8 mouse cellular contexts compared by ENCODE assay signal in the genomic region with DNA sequence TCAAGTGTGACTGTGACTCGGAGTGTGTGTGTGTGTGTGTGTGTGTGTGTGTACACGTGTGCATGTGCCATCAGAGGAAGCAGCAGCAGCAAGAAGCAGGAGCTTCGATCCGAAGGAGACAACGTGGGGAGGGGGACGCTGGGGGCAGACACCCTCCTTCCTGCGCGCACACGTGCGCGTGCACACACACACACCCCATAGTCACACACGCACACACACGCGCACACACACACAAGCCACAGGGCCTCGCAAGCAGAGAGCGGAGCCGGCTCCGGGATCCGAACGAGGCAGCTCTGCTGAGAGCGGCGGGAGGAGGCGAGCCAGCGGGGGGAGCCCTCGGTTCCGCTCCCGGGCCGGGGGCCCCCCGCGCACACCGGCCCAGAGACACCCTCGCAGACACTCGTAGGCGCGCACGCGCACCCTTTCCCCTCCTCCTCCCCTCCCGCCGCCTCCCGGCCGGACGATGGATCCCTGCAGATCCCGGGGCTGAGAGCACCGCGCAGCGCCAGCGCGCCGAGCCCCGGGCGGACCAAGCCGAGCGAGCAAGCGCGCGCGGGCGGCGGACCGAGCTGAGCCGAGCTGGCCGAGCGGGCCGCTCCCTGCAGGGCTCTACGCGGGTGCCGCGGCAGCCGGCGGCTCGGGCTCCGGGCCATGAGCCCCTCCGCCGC. TPM values are rescaled to one million over a fixed set of nuclear protein-coding genes. Genes with fewer than 3 reads are reported as not detected.
A peak's percentile ranks its signal among the peaks of the same experiment; 100 is the strongest.
DNase-seq lines count a peak whose midpoint lies in the region; ATAC-seq and TF ChIP-seq lines count a peak whose summit lies in the region.

A gene (plus strand): TSS at position 215 of the 668 bp plus-strand sequence.

- peak; percentile 9 to 30 for DNase-seq in thymus, postnatal 36 days
- no peak for DNase-seq in thymus, postnatal 0 days (ENCODE audit: low spot score)
- DNase-seq in kidney, postnatal 14 days, result peak; percentile 77
- DNase-seq in liver, embryonic 13.5 days, result no peak
- peak; percentile 46 to 69 for DNase-seq in urinary bladder, postnatal 36 days (ENCODE audit: low spot score in 2 of 2)

- WGBS in heart, embryonic 14.5 days, result 1% methylated on average over 55 of the region's 74 CpGs
- WGBS in liver, embryonic 13.5 days (ENCODE audit: insufficient replicate concordance), result under 1% methylated on average over 46 of the region's 74 CpGs
- under 1% methylated on average over 45 of the region's 74 CpGs for WGBS in neural tube, embryonic 15.5 days

- H3K27me3 ChIP-seq in heart, embryonic 14.5 days (ENCODE audit: control insufficient read depth, insufficient read depth, low read length), result peaks cover 72% of the 10 kb centered on the region
- H3K27me3 ChIP-seq in liver, embryonic 13.5 days, result peaks cover 99% of the 10 kb centered on the region
- H3K27me3 ChIP-seq in neural tube, embryonic 15.5 days (replicated peaks), result no peaks in the 10 kb centered on the region

- no peaks in the 10 kb centered on the region for H3K4me1 ChIP-seq in embryonic fibroblast, embryonic 13.5 days (ENCODE audit: control insufficient read depth, insufficient read depth, low read length)
- H3K4me1 ChIP-seq in heart, embryonic 14.5 days (ENCODE audit: control insufficient read depth in 2 of 2, insufficient read depth in 2 of 2, low read length in 2 of 2), result peaks cover 3 to 4% of the 10 kb centered on the region in 2 experiments; a peak in 2 of 4 replicates
- H3K4me1 ChIP-seq in liver, embryonic 13.5 days (replicated peaks), result peaks cover 19% of the 10 kb centered on the region
- H3K4me1 ChIP-seq in neural tube, embryonic 15.5 days, result peaks cover 80% of the 10 kb centered on the region

- no peak for TF ChIP-seq POLR2A in embryonic fibroblast, embryonic 13.5 days (IDR thresholded peaks at IDR 0.05; ENCODE audit: low read depth, low read length)

- H3K27ac ChIP-seq in embryonic fibroblast, embryonic 13.5 days (ENCODE audit: insufficient read depth, low read length), result no peak within 1 kb of the TSS
- H3K27ac ChIP-seq in heart, embryonic 14.5 days (replicated peaks in 1 of 2; ENCODE audit: control insufficient read depth in 1 of 2, insufficient read depth in 1 of 2, low read depth in 2 of 2, low read length in 2 of 2), result no peak within 1 kb of the TSS
- H3K27ac ChIP-seq in liver, embryonic 13.5 days, result no peak within 1 kb of the TSS
- peak within 1 kb of the TSS; percentile 94 for H3K27ac ChIP-seq in neural tube, embryonic 15.5 days (replicated peaks)

- 0 out of 2 replicates have a peak, but pooled peaks cover 3% of the 10 kb centered on the region for H3K9me3 ChIP-seq in heart, embryonic 14.5 days (ENCODE audit: control insufficient read depth, low read length)
- H3K9me3 ChIP-seq in liver, embryonic 13.5 days (replicated peaks), result no peaks in the 10 kb centered on the region
- no peaks in the 10 kb centered on the region for H3K9me3 ChIP-seq in neural tube, embryonic 15.5 days (replicated peaks)

- H3K4me2 ChIP-seq in heart, embryonic 14.5 days (ENCODE audit: low read length), result peak within 1 kb of the TSS; percentile 95
- H3K4me2 ChIP-seq in liver, embryonic 13.5 days, result peak within 1 kb of the TSS; percentile 59
- peak within 1 kb of the TSS; percentile 80 for H3K4me2 ChIP-seq in neural tube, embryonic 15.5 days

- TF ChIP-seq CTCF in embryonic fibroblast, embryonic 13.5 days (IDR thresholded peaks at IDR 0.05; ENCODE audit: borderline replicate concordance, insufficient read depth, low read length), result no peak

- H3K36me3 ChIP-seq in heart, embryonic 14.5 days (ENCODE audit: control insufficient read depth, insufficient read depth, low read length), result no peaks in the 10 kb centered on the region
- H3K36me3 ChIP-seq in liver, embryonic 13.5 days, result no peaks in the 10 kb centered on the region
- H3K36me3 ChIP-seq in neural tube, embryonic 15.5 days, result 0 out of 2 replicates have a peak, but pooled peaks cover 4% of the 10 kb centered on the region

- peak within 1 kb of the TSS; percentile 65 for H3K9ac ChIP-seq in heart, embryonic 14.5 days (ENCODE audit: low read length)
- no peak within 1 kb of the TSS for H3K9ac ChIP-seq in liver, embryonic 13.5 days
- peak within 1 kb of the TSS; percentile 93 for H3K9ac ChIP-seq in neural tube, embryonic 15.5 days (replicated peaks)

- peak within 1 kb of the TSS; percentile 25 for H3K4me3 ChIP-seq in embryonic fibroblast, embryonic 13.5 days (ENCODE audit: insufficient read depth, low read length)
- peak within 1 kb of the TSS; percentile 41 to 55 for H3K4me3 ChIP-seq in heart, embryonic 14.5 days (ENCODE audit: control insufficient read depth in 1 of 2, insufficient read depth in 1 of 2, low read depth in 1 of 2, low read length in 2 of 2)
- H3K4me3 ChIP-seq in liver, embryonic 13.5 days (replicated peaks), result peak within 1 kb of the TSS; percentile 45
- H3K4me3 ChIP-seq in neural tube, embryonic 15.5 days (replicated peaks), result peak within 1 kb of the TSS; percentile 69

- 0 out of 2 replicates have a peak, but pooled peaks have one; percentile 24 for ATAC-seq in heart, embryonic 14.5 days (ENCODE audit: insufficient number of reproducible peaks, insufficient read depth, low FRiP score, low read depth)
- ATAC-seq in liver, embryonic 13.5 days (ENCODE audit: low read depth), result peak; percentile 57
- peak; percentile 73 for ATAC-seq in neural tube, embryonic 15.5 days (ENCODE audit: low FRiP score)

RNA-seq across cellular contexts. Expression of the gene that starts here (rescaled TPM):
- 0.94 and 1.1 TPM in 2 replicates for polyA plus RNA-seq in thymus, postnatal 0 days (2015; fragmentation: Nextera tagmentation; extraction: Ambion mirVana)
- 0.65 and 1.0 TPM in 2 replicates for polyA plus RNA-seq in embryonic fibroblast, embryonic 13.5 days (2011; ENCODE audit: insufficient read length, low read depth, missing spikeins)
- polyA plus RNA-seq in heart, embryonic 14.5 days (2014; fragmentation: Nextera tagmentation; extraction: Ambion mirVana), result 1.1 and 1.2 TPM in 2 replicates
- polyA plus RNA-seq in liver, embryonic 13.5 days (2015; fragmentation: Nextera tagmentation; extraction: Ambion mirVana), result 0.53 and 0.57 TPM in 2 replicates
- polyA plus RNA-seq in neural tube, embryonic 15.5 days (2015; fragmentation: Nextera tagmentation; extraction: Ambion mirVana), result 59.3 and 68.9 TPM in 2 replicates

Comparison
In these comparisons a context has a peak if more than half of its experiments do, and no peak if none do; other contexts are left out.
1. RNA of the gene that starts here (polyA plus RNA-seq): 59.3 to 68.9 TPM in neural tube, embryonic 15.5 days; 1.1 to 1.2 TPM in heart, embryonic 14.5 days, 0.94 to 1.1 TPM in thymus, postnatal 0 days, 0.65 to 1.0 TPM in embryonic fibroblast, embryonic 13.5 days and 0.53 to 0.57 TPM in liver, embryonic 13.5 days; every median in the first group is over 10 times any median in the second.
2. DNase-seq: peak in thymus, postnatal 36 days (2 of 2), kidney, postnatal 14 days (single experiment) and urinary bladder, postnatal 36 days (2 of 2); none in thymus, postnatal 0 days (single experiment) and liver, embryonic 13.5 days (single experiment).
3. Peak in ATAC-seq, H3K4me3 ChIP-seq and H3K4me2 ChIP-seq in liver, embryonic 13.5 days; RNA of the gene not detected or under 1 TPM.
4. Peak in every context shown above with its lines, with median percentiles within 50 percentile points of each other: H3K4me3 ChIP-seq, ATAC-seq and H3K4me2 ChIP-seq.